Mouse (Mus musculus) neural tube, embryonic 15.5 days (tissue): ENCODE results near the gene Fbln1. TPM values are rescaled to one million over a fixed set of nuclear protein-coding genes. Genes with fewer than 3 reads are reported as not detected.

Experiments used
- ATAC-seq: fragments of 200-750 bp; cut with Nextera tagmentation; 2 replicates; pipeline ENCODE4 v1.8.0; 2017; ENCODE audit warnings: mild to moderate bottlenecking, moderate TSS enrichment, moderate library complexity; ENCODE audit not compliant: low FRiP score
- H3K27ac ChIP-seq: fragments of 300-500 bp; sonication (generic); replicated peaks from 2 replicates; pipeline ENCODE4 v1.5.1; 2015; ENCODE audit warnings: mild to moderate bottlenecking, inconsistent platforms
- H3K27me3 ChIP-seq: fragments of 300-500 bp; sonication (generic); replicated peaks from 2 replicates; pipeline ENCODE4 v1.6.1; 2015; ENCODE audit warnings: inconsistent platforms
- H3K36me3 ChIP-seq: fragments of 300-500 bp; sonication (generic); 2 replicates; pipeline ENCODE4 v1.6.1; 2015; ENCODE audit warnings: inconsistent platforms
- H3K4me1 ChIP-seq: fragments of 300-500 bp; sonication (generic); 2 replicates; pipeline ENCODE4 v1.6.1; 2015; ENCODE audit warnings: inconsistent platforms
- H3K4me2 ChIP-seq: fragments of 300-500 bp; sonication (generic); 2 replicates; pipeline ENCODE4 v1.6.1; 2015; ENCODE audit warnings: inconsistent platforms, mild to moderate bottlenecking, moderate library complexity
- H3K4me3 ChIP-seq: fragments of 300-500 bp; sonication (generic); replicated peaks from 2 replicates; pipeline ENCODE4 v1.5.1; 2015; ENCODE audit warnings: mild to moderate bottlenecking, inconsistent platforms
- H3K9ac ChIP-seq: fragments of 300-500 bp; sonication (generic); replicated peaks from 2 replicates; pipeline ENCODE4 v1.6.1; 2015; ENCODE audit warnings: mild to moderate bottlenecking, inconsistent platforms
- H3K9me3 ChIP-seq: fragments of 300-500 bp; sonication (generic); replicated peaks from 2 replicates; pipeline ENCODE4 v1.6.1; 2016; ENCODE audit warnings: inconsistent platforms
- WGBS: fragments of 180-500 bp; shearing (Covaris S2); methylation state at CpG from one replicate; pipeline ENCODE4 v1.1.7; 2015; ENCODE audit warnings: mixed read lengths; 5-methylcytosine and 5-hydroxymethylcytosine counted together
- polyA plus RNA-seq: library from polyadenylated mRNA; unstranded; fragments of >200 nt; fragmentation: Nextera tagmentation; extraction: Ambion mirVana; gene quantifications from 2 replicates; pipeline ENCODE4 v1.2.1, GENCODE M21; 2015

Fbln1 gene
- polyA plus RNA-seq, 1 experiment from 2014 or later, result 54.2 TPM

DNA sequence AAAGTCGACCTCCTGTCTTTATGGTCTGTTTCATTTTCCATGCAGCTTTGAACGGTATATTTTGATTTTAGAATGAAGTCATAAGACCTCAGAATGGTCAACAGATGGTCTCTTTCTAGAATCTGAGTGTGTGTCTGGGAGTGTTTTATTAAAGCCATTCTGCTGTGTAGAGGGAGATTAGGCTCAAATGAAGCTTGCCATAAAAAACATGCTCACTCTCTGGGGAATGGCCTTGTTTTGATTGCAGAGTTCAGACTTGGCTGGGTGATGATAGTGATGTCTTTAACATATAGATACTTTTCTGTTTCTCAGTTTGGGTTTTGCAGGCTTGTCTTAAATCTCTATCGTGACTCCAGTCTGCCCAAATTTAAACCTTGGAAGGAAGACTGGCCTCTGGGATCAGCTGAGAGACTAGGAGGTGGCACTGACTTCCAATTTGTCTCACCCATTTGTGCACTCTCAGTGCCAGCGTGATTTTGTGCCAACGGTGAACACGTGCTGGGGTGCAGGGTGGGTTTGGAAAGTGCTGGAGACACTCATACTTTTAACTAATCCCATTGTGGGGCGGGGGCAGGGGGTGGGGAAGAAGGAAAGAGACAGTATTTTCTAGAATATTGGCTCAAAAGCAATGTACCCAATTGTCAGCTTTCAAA, 26.1 kb upstream of the Fbln1 start:
- no peaks in the 10 kb centered on the region for H3K36me3 ChIP-seq
- H3K27me3 ChIP-seq, result no peaks in the 10 kb centered on the region
- 66% methylated on average over 7 of the region's 7 CpGs for WGBS
- H3K9me3 ChIP-seq, result no peaks in the 10 kb centered on the region
- peaks cover 15% of the 10 kb centered on the region for H3K4me1 ChIP-seq
- no peak overlapping the region for H3K4me2 ChIP-seq
- peak overlapping the region; percentile 28; the same call in 1 of the 2 replicates for H3K27ac ChIP-seq
- ATAC-seq, result no peak
- H3K9ac ChIP-seq, result no peak overlapping the region
- H3K4me3 ChIP-seq, result no peak overlapping the region

GRCm38 (mm10) chr15:85180368-85180767, 25.4 kb upstream of the Fbln1 start:
- no peaks in the 10 kb centered on the region for H3K27me3 ChIP-seq
- H3K36me3 ChIP-seq, result no peaks in the 10 kb centered on the region
- no peak overlapping the region for H3K27ac ChIP-seq
- no peak for ATAC-seq
- no peaks in the 10 kb centered on the region for H3K9me3 ChIP-seq
- H3K4me1 ChIP-seq, result peaks cover 15% of the 10 kb centered on the region
- no peak overlapping the region for H3K9ac ChIP-seq
- no peak overlapping the region for H3K4me2 ChIP-seq
- no peak overlapping the region for H3K4me3 ChIP-seq

- Histone ChIP-seq H3K9me3 (no peaks in the 10 kb centered on the region), H3K4me3 (no peak overlapping the region), H3K27me3 (no peaks in the 10 kb centered on the region), H3K9ac (no peak overlapping the region), H3K4me2 (no peak overlapping the region), H3K36me3 (no peaks in the 10 kb centered on the region), H3K4me1 (peaks cover 15% of the 10 kb centered on the region), H3K27ac (no peak overlapping the region)
- ATAC-seq, result no peak
- WGBS, result 93% methylated on average over 4 of the region's 4 CpGs
These were observed 23.7 kb upstream of the Fbln1 start for GRCm38 (mm10) chr15:85182063-85182462.

- no peak for ATAC-seq
- H3K9me3 ChIP-seq, result no peaks in the 10 kb centered on the region
- WGBS, result 83% methylated on average over 7 of the region's 7 CpGs
- H3K27ac ChIP-seq, result no peak overlapping the region
- no peaks in the 10 kb centered on the region; the same call in 1 of the 2 replicates for H3K4me1 ChIP-seq
- H3K27me3 ChIP-seq, result no peaks in the 10 kb centered on the region
- no peak overlapping the region for H3K9ac ChIP-seq
- no peak overlapping the region for H3K4me3 ChIP-seq
- no peak overlapping the region for H3K4me2 ChIP-seq
- no peaks in the 10 kb centered on the region for H3K36me3 ChIP-seq
These were observed 18.8 kb upstream of the Fbln1 start for GRCm38 (mm10) chr15:85186916-85187315.

DNA sequence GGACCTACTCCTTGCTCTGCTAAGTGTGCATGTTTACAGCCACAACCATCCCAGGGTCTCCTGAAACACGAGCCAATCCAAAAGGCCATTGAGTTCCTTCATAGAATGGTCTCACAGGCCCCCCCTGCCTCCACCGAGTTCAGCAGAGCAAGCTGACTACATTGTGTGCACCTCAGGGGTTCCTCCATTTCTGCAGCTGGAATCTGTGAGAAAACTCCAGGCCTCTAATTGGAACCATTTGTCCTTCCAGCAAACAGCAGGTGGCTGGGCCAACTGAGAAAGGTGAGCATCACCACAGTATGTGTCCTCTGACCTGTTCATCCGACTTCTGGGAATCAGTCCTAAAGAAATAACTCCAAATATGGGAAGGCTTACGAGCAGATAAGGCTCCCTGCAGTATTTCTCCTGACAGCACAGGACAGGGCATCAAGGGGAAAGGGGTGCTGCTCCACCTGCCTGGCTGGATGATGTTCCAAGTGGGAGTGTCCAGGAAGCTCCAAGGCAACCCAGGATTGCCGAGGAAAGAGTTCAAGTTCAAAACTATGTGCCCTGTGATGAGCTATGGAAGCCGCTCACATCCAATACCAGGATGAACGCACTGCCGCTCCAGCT, 17.5 kb upstream of the Fbln1 start:
- Histone ChIP-seq H3K4me1 (no peaks in the 10 kb centered on the region; the same call in 1 of the 2 replicates), H3K9ac (no peak overlapping the region), H3K27ac (no peak overlapping the region), H3K27me3 (no peaks in the 10 kb centered on the region), H3K4me3 (no peak overlapping the region), H3K9me3 (no peaks in the 10 kb centered on the region), H3K36me3 (no peaks in the 10 kb centered on the region), H3K4me2 (no peak overlapping the region)
- WGBS, result 45% methylated on average over 8 of the region's 8 CpGs
- ATAC-seq, result no peak

- peak; percentile 41; the same call in 1 of the 2 replicates for ATAC-seq
- Histone ChIP-seq H3K4me3 (no peak overlapping the region), H3K27me3 (0 out of 2 replicates have a peak, but pooled peaks cover 6% of the 10 kb centered on the region), H3K36me3 (no peaks in the 10 kb centered on the region), H3K27ac (peak overlapping the region; percentile 68), H3K9me3 (no peaks in the 10 kb centered on the region), H3K4me2 (no peak overlapping the region), H3K9ac (no peak overlapping the region), H3K4me1 (peaks cover 21% of the 10 kb centered on the region)
- WGBS, result 26% methylated on average over 14 of the region's 14 CpGs
These were observed 5.1 kb upstream of the Fbln1 start for GRCm38 (mm10) chr15:85200446-85201289.

DNA sequence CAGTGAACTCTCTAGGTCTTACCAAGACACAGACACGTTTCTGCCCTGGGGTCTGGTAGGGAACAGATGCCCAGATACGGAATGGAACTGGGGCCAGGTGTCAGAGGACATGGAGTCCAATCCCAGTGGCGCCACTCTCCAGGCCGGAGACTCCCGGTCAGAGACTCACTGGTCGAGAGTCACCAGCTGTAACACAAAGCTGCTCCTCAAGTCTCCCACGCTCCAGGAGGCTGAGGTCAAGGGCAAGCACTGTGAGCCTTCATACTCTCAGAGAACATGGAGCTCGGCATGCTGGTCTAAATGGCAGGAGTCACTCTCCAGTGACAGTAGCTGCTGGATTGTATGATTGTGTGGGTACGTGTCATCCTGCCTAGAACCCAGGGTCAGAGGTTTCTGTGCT, 3.5 kb upstream of the Fbln1 start:
- Histone ChIP-seq H3K4me3 (no peak overlapping the region), H3K36me3 (no peaks in the 10 kb centered on the region), H3K4me1 (peaks cover 37% of the 10 kb centered on the region), H3K27ac (no peak overlapping the region), H3K9ac (no peak overlapping the region), H3K9me3 (no peaks in the 10 kb centered on the region), H3K27me3 (0 out of 2 replicates have a peak, but pooled peaks cover 6% of the 10 kb centered on the region), H3K4me2 (no peak overlapping the region)
- no peak for ATAC-seq
- 82% methylated on average over 9 of the region's 9 CpGs for WGBS

DNA sequence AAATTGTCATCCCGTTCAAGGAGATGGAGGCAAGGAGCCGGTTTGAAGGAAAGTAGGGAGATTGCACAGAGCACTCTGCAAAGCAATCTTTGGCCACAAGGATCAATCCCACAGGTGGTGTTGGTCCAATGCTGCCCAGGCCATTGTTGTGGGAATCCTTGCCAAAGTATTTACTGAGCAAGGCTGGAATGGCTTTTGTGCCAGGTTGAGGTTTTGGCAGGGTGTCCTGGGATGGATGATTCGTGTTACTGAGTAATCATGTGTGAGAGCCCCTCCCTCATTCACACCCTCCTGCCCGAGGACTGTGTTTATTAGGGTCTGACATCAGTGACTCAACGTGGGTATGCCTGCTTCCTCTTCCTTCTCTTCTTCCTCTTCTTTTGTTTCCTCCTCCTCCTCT, 3.0 kb upstream of the Fbln1 start:
- no peaks in the 10 kb centered on the region for H3K9me3 ChIP-seq
- no peaks in the 10 kb centered on the region for H3K36me3 ChIP-seq
- peaks cover 43% of the 10 kb centered on the region for H3K4me1 ChIP-seq
- H3K9ac ChIP-seq, result no peak overlapping the region
- no peak overlapping the region for H3K27ac ChIP-seq
- no peak for ATAC-seq
- 50% methylated on average over 5 of the region's 5 CpGs for WGBS
- H3K4me2 ChIP-seq, result no peak overlapping the region
- 0 out of 2 replicates have a peak, but pooled peaks cover 6% of the 10 kb centered on the region for H3K27me3 ChIP-seq
- H3K4me3 ChIP-seq, result no peak overlapping the region

GRCm38 (mm10) chr15:85204383-85204782, 1.4 kb upstream of the Fbln1 start:
- Histone ChIP-seq H3K4me2 (no peak overlapping the region), H3K27me3 (0 out of 2 replicates have a peak, but pooled peaks cover 6% of the 10 kb centered on the region), H3K4me1 (peaks cover 50% of the 10 kb centered on the region), H3K36me3 (no peaks in the 10 kb centered on the region), H3K9me3 (no peaks in the 10 kb centered on the region), H3K4me3 (no peak overlapping the region), H3K27ac (no peak overlapping the region), H3K9ac (no peak overlapping the region)
- no peak for ATAC-seq
- WGBS, result 39% methylated on average over 8 of the region's 8 CpGs

GRCm38 (mm10) chr15:85206703-85207075, 940 bp downstream of the Fbln1 start:
- 16% methylated on average over 3 of the region's 3 CpGs for WGBS
- Histone ChIP-seq H3K4me1 (peaks cover 36% of the 10 kb centered on the region), H3K9ac (peak overlapping the region; percentile 64; the same call in 1 of the 2 replicates), H3K27me3 (0 out of 2 replicates have a peak, but pooled peaks cover 6% of the 10 kb centered on the region), H3K4me2 (peak overlapping the region; percentile 98), H3K9me3 (no peaks in the 10 kb centered on the region), H3K27ac (peak overlapping the region; percentile 77), H3K4me3 (peak overlapping the region; percentile 59), H3K36me3 (no peaks in the 10 kb centered on the region)
- no peak for ATAC-seq

DNA sequence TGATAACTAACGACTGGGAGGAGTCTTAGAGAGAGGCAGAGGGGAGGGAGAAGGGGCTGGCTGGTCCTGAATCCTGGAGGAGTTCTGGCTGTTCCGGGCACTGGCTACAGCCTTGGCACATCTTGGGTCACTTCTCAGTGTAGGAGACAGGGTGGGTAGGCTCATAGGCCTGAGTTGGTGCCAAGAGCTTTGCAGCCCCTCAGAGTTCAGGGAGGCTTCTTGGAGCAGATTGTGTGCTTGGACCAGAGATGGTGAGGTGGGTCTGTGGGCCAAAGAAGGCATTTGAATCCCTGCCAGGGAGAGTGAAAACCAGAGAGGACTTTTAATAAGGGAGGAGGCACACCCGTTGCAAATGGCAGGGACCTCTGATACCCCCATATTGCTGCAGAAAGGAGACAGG, 1.3 kb downstream of the Fbln1 start:
- H3K4me2 ChIP-seq, result peak overlapping the region; percentile 98
- H3K9me3 ChIP-seq, result no peaks in the 10 kb centered on the region
- whole genome bisulfite sequencing, result 10% methylated on average over 3 of the region's 3 CpGs
- H3K27me3 ChIP-seq, result 0 out of 2 replicates have a peak, but pooled peaks cover 6% of the 10 kb centered on the region
- H3K27ac ChIP-seq, result peak overlapping the region; percentile 77
- no peak overlapping the region for H3K9ac ChIP-seq
- H3K4me3 ChIP-seq, result peak overlapping the region; percentile 59
- ATAC-seq, result no peak
- H3K36me3 ChIP-seq, result no peaks in the 10 kb centered on the region
- H3K4me1 ChIP-seq, result peaks cover 36% of the 10 kb centered on the region
